Mouse (Mus musculus): Measurements from ENCODE around the gene Tnfrsf1b.
A peak's percentile ranks its signal among the peaks of the same experiment; 100 is the strongest.

Gene Tnfrsf1b

GRCm38 (mm10) chr4:145257751-145258434 lies 11.2 kb upstream of the Tnfrsf1b start:
- DNase-seq (ENCODE audit: low read depth, low spot score): no peak

- DNase-seq (ENCODE audit: low read depth, low spot score): no peak
These were observed 9.5 kb upstream of the Tnfrsf1b start for GRCm38 (mm10) chr4:145256144-145256543.

- peak; percentile 70 for DNase-seq (ENCODE audit: low read depth, low spot score)
These were observed 7.7 kb upstream of the Tnfrsf1b start for GRCm38 (mm10) chr4:145254418-145254817.

GRCm38 (mm10) chr4:145252611-145253010 lies 5.9 kb upstream of the Tnfrsf1b start:
- no peak for DNase-seq (ENCODE audit: low read depth, low spot score)

- no peak for DNase-seq (ENCODE audit: low read depth, low spot score)
These were observed 4.9 kb upstream of the Tnfrsf1b start for GRCm38 (mm10) chr4:145251546-145251945.

- DNase-seq (ENCODE audit: low read depth, low spot score): no peak
These were observed 3.3 kb upstream of the Tnfrsf1b start for GRCm38 (mm10) chr4:145250002-145250401.

- no peak for DNase-seq (ENCODE audit: low read depth, low spot score)
These were observed 886 bp upstream of the Tnfrsf1b start for GRCm38 (mm10) chr4:145247556-145247955.

GRCm38 (mm10) chr4:145245581-145245980 lies 1.1 kb downstream of the Tnfrsf1b start:
- DNase-seq (ENCODE audit: low read depth, low spot score): no peak

- DNase-seq (ENCODE audit: low read depth, low spot score): no peak
These were observed 2.0 kb downstream of the Tnfrsf1b start for GRCm38 (mm10) chr4:145244676-145245075.

GRCm38 (mm10) chr4:145242719-145243350 lies 3.8 kb downstream of the Tnfrsf1b start:
- DNase-seq (ENCODE audit: low read depth, low spot score): no peak

- no peak for DNase-seq (ENCODE audit: low read depth, low spot score)
These were observed 5.9 kb downstream of the Tnfrsf1b start for GRCm38 (mm10) chr4:145240723-145241231.

GRCm38 (mm10) chr4:145239049-145239830 lies 7.4 kb downstream of the Tnfrsf1b start:
- no peak for DNase-seq (ENCODE audit: low read depth, low spot score)

- no peak for DNase-seq (ENCODE audit: low read depth, low spot score)
These were observed 10.6 kb downstream of the Tnfrsf1b start for GRCm38 (mm10) chr4:145236027-145236426.

GRCm38 (mm10) chr4:145233487-145234228 lies 13.0 kb downstream of the Tnfrsf1b start:
- no peak for DNase-seq (ENCODE audit: low read depth, low spot score)

- DNase-seq (ENCODE audit: low read depth, low spot score): no peak
These were observed 14.9 kb downstream of the Tnfrsf1b start for GRCm38 (mm10) chr4:145231732-145232131.

GRCm38 (mm10) chr4:145230647-145231046 lies 16.0 kb downstream of the Tnfrsf1b start:
- no peak for DNase-seq (ENCODE audit: low read depth, low spot score)

GRCm38 (mm10) chr4:145229524-145230163 lies 17.0 kb downstream of the Tnfrsf1b start:
- no peak for DNase-seq (ENCODE audit: low read depth, low spot score)

- no peak for DNase-seq (ENCODE audit: low read depth, low spot score)
These were observed 17.6 kb downstream of the Tnfrsf1b start for GRCm38 (mm10) chr4:145229051-145229450.

- DNase-seq (ENCODE audit: low read depth, low spot score): no peak
These were observed 22.1 kb downstream of the Tnfrsf1b start for GRCm38 (mm10) chr4:145224613-145225012.

GRCm38 (mm10) chr4:145222064-145222463 lies 24.6 kb downstream of the Tnfrsf1b start:
- DNase-seq (ENCODE audit: low read depth, low spot score): no peak

- no peak for DNase-seq (ENCODE audit: low read depth, low spot score)
These were observed 25.3 kb downstream of the Tnfrsf1b start for GRCm38 (mm10) chr4:145221379-145221778.

Data from R1 (cell line).